Mouse (Mus musculus): ENCODE data around the gene Lingo2. TPM values are rescaled to one million over a fixed set of nuclear protein-coding genes. Genes with fewer than 3 reads are reported as not detected.

The Lingo2 gene
- polyA plus RNA-seq, 1 experiment from 2014 or later = 0.65 TPM

- H3K27me3 ChIP-seq (replicated peaks) = no peaks in the 10 kb centered on the region
- no peaks in the 10 kb centered on the region for H3K9me3 ChIP-seq (replicated peaks)
- no peak overlapping the region for H3K9ac ChIP-seq
- H3K36me3 ChIP-seq = no peaks in the 10 kb centered on the region
- WGBS = 89% methylated on average over 1 of the region's 1 CpGs
- no peak overlapping the region for H3K4me3 ChIP-seq
- ATAC-seq (ENCODE audit: insufficient number of reproducible peaks, low FRiP score) = no peak
- H3K4me1 ChIP-seq (replicated peaks) = no peaks in the 10 kb centered on the region
- no peak overlapping the region for H3K27ac ChIP-seq (ENCODE audit: poor library complexity, severe bottlenecking)
- no peak overlapping the region for H3K4me2 ChIP-seq
Observed at GRCm38 (mm10) chr4:35820701-35821100, 1130.8 kb downstream of the Lingo2 start.

GRCm38 (mm10) chr4:35814698-35815097 is 1136.8 kb downstream of the Lingo2 start:
- 82% methylated on average over 1 of the region's 1 CpGs for WGBS
- no peak for ATAC-seq (ENCODE audit: insufficient number of reproducible peaks, low FRiP score)

DNA sequence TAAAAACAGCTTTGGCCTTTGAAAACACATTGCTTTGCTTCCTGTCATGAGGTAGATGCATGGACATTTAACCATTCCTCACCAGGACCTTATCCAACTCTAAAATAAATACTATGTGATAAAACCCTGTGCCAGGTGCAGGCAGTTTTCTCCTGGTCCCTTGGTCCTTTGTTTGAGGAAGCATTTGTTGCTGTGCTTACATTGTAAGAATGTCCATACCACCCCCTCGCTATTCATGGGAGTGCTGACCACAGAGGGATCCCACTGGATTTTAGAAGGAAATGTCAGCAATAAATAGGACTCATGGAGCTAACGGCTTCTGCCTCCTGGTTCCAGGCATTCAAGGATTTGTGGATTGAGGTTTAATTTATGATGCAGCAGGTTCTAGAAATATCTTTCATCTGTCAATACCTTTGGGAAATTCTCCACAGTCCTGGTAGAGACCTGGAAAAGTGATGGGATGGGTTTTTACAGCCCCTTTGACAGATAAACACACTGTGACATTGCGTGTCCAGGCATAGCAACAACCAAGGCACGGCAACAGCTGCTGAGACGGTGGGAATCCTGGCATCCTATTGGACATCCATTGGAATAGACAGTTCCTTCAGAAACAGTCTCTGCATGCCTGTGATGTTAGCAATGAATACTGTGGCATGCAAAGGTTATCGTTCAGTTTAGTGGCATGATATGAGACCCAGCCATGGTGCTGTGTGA is 1143.9 kb downstream of the Lingo2 start:
- ATAC-seq (ENCODE audit: insufficient number of reproducible peaks, low FRiP score) = no peak
- no peaks in the 10 kb centered on the region for H3K9me3 ChIP-seq (replicated peaks)
- no peak overlapping the region for H3K4me3 ChIP-seq
- H3K4me1 ChIP-seq (replicated peaks) = no peaks in the 10 kb centered on the region
- no peak overlapping the region for H3K9ac ChIP-seq
- 81% methylated on average over 6 of the region's 6 CpGs for WGBS
- H3K27ac ChIP-seq (ENCODE audit: poor library complexity, severe bottlenecking) = no peak overlapping the region
- H3K27me3 ChIP-seq (replicated peaks) = no peaks in the 10 kb centered on the region
- no peak overlapping the region for H3K4me2 ChIP-seq
- H3K36me3 ChIP-seq = no peaks in the 10 kb centered on the region

More at GRCm38 (mm10) chr4:35814698-35815097, 1136.8 kb downstream of the Lingo2 start:
- H3K9ac ChIP-seq = no peak overlapping the region
- no peak overlapping the region for H3K4me3 ChIP-seq
- H3K4me2 ChIP-seq = no peak overlapping the region
- H3K36me3 ChIP-seq = no peaks in the 10 kb centered on the region
- H3K9me3 ChIP-seq (replicated peaks) = no peaks in the 10 kb centered on the region
- no peaks in the 10 kb centered on the region for H3K27me3 ChIP-seq (replicated peaks)
- no peaks in the 10 kb centered on the region for H3K4me1 ChIP-seq (replicated peaks)
- no peak overlapping the region for H3K27ac ChIP-seq (ENCODE audit: poor library complexity, severe bottlenecking)

DNA sequence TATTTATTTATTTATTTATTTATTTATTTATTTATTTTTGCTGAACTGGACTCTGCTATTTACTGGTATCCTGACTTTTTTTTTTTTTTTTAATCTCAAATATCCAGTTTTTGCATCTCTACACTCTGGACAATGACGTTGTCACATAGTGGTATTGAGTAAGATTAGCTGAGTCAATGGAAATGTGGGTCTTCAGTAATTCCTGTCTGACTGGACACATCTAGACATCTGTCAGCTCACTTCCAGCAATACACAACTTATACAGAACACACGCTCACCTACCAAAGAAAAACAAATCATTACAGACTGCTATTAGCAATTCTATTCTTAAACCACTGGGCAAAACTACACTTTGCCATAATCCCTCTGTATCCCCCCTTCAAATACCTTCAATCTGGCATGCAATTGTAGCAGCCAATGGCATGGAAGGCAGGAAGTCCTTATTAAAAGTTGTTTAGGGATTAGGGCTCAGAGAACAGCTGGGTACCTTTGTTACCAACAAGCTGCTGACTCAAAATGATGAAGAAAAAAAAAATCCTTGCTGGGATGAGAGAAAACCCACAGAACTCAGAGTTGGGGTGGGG is 1144.6 kb downstream of the Lingo2 start:
- H3K27me3 ChIP-seq (replicated peaks) = no peaks in the 10 kb centered on the region
- H3K4me1 ChIP-seq (replicated peaks) = no peaks in the 10 kb centered on the region
- no peak overlapping the region for H3K4me2 ChIP-seq
- no peak for ATAC-seq (ENCODE audit: insufficient number of reproducible peaks, low FRiP score)
- 80% methylated on average over 2 of the region's 2 CpGs for WGBS
- H3K4me3 ChIP-seq = no peak overlapping the region
- no peaks in the 10 kb centered on the region for H3K9me3 ChIP-seq (replicated peaks)
- no peak overlapping the region for H3K9ac ChIP-seq
- no peak overlapping the region for H3K27ac ChIP-seq (ENCODE audit: poor library complexity, severe bottlenecking)
- no peaks in the 10 kb centered on the region for H3K36me3 ChIP-seq

DNA sequence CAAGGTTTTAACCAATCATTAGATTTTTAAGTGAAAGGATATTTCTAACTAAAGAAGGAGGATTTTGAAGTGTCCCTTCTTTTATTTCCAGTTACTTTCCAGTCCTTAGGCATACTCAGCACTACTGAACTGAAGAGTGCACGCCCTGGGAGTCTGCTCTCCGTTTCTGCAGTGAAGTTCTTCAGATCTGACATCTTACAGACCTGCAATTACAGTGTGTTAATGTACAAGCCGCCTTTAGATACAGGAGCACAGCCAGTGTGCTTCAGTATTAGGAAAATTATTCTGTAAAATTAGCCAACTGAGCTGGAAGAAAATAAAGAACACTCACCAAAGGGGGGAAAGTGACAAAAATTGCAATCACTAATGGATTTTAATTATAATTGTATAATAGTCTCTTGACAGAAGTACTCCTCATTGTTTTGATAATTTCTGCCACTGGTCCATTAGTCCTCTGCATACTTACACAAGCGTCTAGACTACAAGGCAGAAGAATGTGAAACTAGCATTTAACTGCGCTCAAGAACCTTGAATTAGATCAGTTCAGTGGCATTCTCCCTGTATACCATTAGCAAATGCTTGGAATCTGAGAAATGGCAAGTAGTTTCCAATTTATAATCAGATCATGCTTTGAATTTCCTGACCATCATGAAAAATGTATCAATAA is 1167.2 kb downstream of the Lingo2 start:
- no peaks in the 10 kb centered on the region for H3K4me1 ChIP-seq (replicated peaks)
- H3K4me3 ChIP-seq = no peak overlapping the region
- H3K27me3 ChIP-seq (replicated peaks) = no peaks in the 10 kb centered on the region
- no peak overlapping the region for H3K9ac ChIP-seq
- H3K36me3 ChIP-seq = no peaks in the 10 kb centered on the region
- no peak for ATAC-seq (ENCODE audit: insufficient number of reproducible peaks, low FRiP score)
- H3K4me2 ChIP-seq = no peak overlapping the region
- 66% methylated on average over 5 of the region's 5 CpGs for WGBS
- no peaks in the 10 kb centered on the region for H3K9me3 ChIP-seq (replicated peaks)
- H3K27ac ChIP-seq (ENCODE audit: poor library complexity, severe bottlenecking) = no peak overlapping the region

DNA sequence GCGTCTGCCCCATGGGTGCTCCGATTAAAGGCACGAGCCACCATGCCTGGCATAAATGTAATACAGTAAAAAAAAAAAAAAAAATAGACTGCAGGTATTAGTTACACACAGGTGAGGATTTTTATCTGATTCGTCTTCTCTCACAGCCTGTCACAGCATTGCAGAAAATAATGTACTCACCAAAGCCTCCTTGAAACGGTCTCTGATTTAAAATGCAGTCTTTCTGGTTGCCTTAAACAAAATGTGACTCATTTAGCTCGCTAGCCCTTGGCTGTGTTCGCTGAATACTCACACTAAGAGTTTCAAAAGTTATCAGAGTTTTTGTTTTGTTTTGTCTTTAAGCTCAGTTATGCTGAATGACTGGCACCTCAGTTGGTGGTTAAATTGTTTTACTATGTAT is 1180.7 kb downstream of the Lingo2 start:
- no peak overlapping the region for H3K9ac ChIP-seq
- H3K27me3 ChIP-seq (replicated peaks) = no peaks in the 10 kb centered on the region
- H3K36me3 ChIP-seq = no peaks in the 10 kb centered on the region
- no peak overlapping the region for H3K4me2 ChIP-seq
- no peaks in the 10 kb centered on the region for H3K4me1 ChIP-seq (replicated peaks)
- no peak for ATAC-seq (ENCODE audit: insufficient number of reproducible peaks, low FRiP score)
- H3K4me3 ChIP-seq = no peak overlapping the region
- H3K9me3 ChIP-seq (replicated peaks) = no peaks in the 10 kb centered on the region
- no peak overlapping the region for H3K27ac ChIP-seq (ENCODE audit: poor library complexity, severe bottlenecking)
- 68% methylated on average over 7 of the region's 7 CpGs for WGBS

GRCm38 (mm10) chr4:35766905-35767304 is 1184.6 kb downstream of the Lingo2 start:
- Histone ChIP-seq H3K27me3 (replicated peaks) (no peaks in the 10 kb centered on the region), H3K36me3 (no peaks in the 10 kb centered on the region), H3K4me1 (replicated peaks) (no peaks in the 10 kb centered on the region), H3K9ac (no peak overlapping the region), H3K4me3 (no peak overlapping the region), H3K4me2 (no peak overlapping the region), H3K27ac (ENCODE audit: poor library complexity, severe bottlenecking) (no peak overlapping the region), H3K9me3 (replicated peaks) (no peaks in the 10 kb centered on the region)
- ATAC-seq (ENCODE audit: insufficient number of reproducible peaks, low FRiP score) = no peak
- WGBS = 77% methylated on average over 6 of the region's 6 CpGs

DNA sequence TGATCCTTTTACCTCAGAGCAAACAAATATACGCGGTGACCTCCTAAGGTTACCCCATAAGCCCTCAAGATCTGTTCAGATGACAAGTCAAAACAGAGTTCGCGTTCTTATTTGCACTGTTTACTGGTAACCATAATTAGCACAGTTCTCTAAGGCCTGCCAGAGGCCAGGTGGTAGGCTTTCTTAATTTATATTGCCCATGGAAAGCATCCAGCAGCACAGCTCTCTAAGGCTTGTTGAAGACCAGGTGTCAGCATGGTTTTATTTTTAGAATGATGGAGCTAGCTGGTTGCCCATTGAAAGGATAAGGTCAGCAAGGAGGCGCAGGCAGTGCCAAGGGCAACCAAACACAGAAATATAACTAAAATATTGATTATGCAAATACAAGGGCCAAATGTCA is 1190.4 kb downstream of the Lingo2 start:
- Histone ChIP-seq H3K4me3 (no peak overlapping the region), H3K4me1 (replicated peaks) (no peaks in the 10 kb centered on the region), H3K9me3 (replicated peaks) (no peaks in the 10 kb centered on the region), H3K4me2 (no peak overlapping the region), H3K27ac (ENCODE audit: poor library complexity, severe bottlenecking) (no peak overlapping the region), H3K36me3 (no peaks in the 10 kb centered on the region), H3K9ac (no peak overlapping the region), H3K27me3 (replicated peaks) (no peaks in the 10 kb centered on the region)
- ATAC-seq (ENCODE audit: insufficient number of reproducible peaks, low FRiP score) = no peak
- WGBS = 81% methylated on average over 5 of the region's 5 CpGs

GRCm38 (mm10) chr4:35752121-35752860 is 1199.3 kb downstream of the Lingo2 start:
- Histone ChIP-seq H3K27ac (ENCODE audit: poor library complexity, severe bottlenecking) (no peak overlapping the region), H3K9me3 (replicated peaks) (no peaks in the 10 kb centered on the region), H3K36me3 (no peaks in the 10 kb centered on the region), H3K9ac (no peak overlapping the region), H3K4me2 (no peak overlapping the region), H3K27me3 (replicated peaks) (no peaks in the 10 kb centered on the region), H3K4me3 (no peak overlapping the region), H3K4me1 (replicated peaks) (no peaks in the 10 kb centered on the region)
- no peak for ATAC-seq (ENCODE audit: insufficient number of reproducible peaks, low FRiP score)
- WGBS = 70% methylated on average over 6 of the region's 6 CpGs

DNA sequence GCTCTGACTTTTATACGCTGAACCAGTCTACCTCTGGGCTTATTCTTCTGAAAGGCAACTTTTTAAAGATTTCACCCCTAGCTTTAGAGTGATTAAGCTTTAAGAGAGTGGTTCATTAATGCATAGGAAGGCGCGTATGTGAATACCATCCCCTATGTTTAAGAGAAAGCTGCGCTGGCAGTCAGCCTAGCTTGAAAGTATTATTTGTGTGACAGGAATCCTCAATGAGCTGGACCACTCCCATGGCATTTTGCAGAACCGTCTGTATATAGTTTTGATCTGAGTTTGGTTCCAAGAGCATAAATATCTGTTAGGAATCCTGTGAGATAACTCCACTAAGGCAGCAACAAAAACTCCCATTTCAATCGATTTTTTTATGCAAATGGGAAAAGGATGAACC is 1204.9 kb downstream of the Lingo2 start:
- Histone ChIP-seq H3K4me2 (no peak overlapping the region), H3K4me1 (replicated peaks) (no peaks in the 10 kb centered on the region), H3K9me3 (replicated peaks) (no peaks in the 10 kb centered on the region), H3K9ac (no peak overlapping the region), H3K36me3 (no peaks in the 10 kb centered on the region), H3K27me3 (replicated peaks) (no peaks in the 10 kb centered on the region), H3K4me3 (no peak overlapping the region), H3K27ac (ENCODE audit: poor library complexity, severe bottlenecking) (no peak overlapping the region)
- 78% methylated on average over 6 of the region's 6 CpGs for WGBS
- ATAC-seq (ENCODE audit: insufficient number of reproducible peaks, low FRiP score) = no peak

DNA sequence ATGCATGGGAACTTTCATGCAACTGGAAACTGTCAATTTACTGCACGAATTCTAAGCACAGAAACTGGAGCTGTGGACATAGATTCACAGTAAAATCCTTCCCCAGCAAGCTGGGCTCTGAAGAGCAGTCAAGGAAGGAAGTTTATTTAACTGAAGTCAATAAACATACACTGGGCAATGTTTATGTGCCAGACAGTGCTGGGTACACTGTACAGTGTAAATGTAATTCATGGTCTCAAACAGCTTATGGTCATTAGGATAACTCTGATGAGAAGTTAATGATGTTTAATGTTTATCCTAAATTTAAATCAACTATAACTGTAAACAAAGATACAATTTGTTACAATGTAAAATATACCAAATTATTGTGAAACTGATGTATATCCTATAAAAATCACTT is 1226.8 kb downstream of the Lingo2 start:
- no peaks in the 10 kb centered on the region for H3K4me1 ChIP-seq (replicated peaks)
- WGBS = 56% methylated on average over 1 of the region's 1 CpGs
- no peak overlapping the region for H3K27ac ChIP-seq (ENCODE audit: poor library complexity, severe bottlenecking)
- H3K4me2 ChIP-seq = no peak overlapping the region
- H3K4me3 ChIP-seq = no peak overlapping the region
- H3K36me3 ChIP-seq = no peaks in the 10 kb centered on the region
- H3K9me3 ChIP-seq (replicated peaks) = peaks cover 2% of the 10 kb centered on the region; the same call in 1 of the 2 replicates
- no peaks in the 10 kb centered on the region for H3K27me3 ChIP-seq (replicated peaks)
- no peak for ATAC-seq (ENCODE audit: insufficient number of reproducible peaks, low FRiP score)
- no peak overlapping the region for H3K9ac ChIP-seq

Data from heart, embryonic 12.5 days (tissue).